Mouse (Mus musculus): ENCODE results near the gene Dolpp1. TPM values are rescaled to one million over a fixed set of nuclear protein-coding genes. Genes with fewer than 3 reads are reported as not detected.

Gene Dolpp1
- total RNA-seq, 1 experiment from 2014 or later: 28.5 TPM

GRCm38 (mm10) chr2:30377721-30378120 is 14.3 kb upstream of the Dolpp1 start:
- DNase-seq: no peak

- no peak for DNase-seq
Measured at GRCm38 (mm10) chr2:30379307-30379706, 12.7 kb upstream of the Dolpp1 start.

- DNase-seq: no peak
Measured at GRCm38 (mm10) chr2:30380564-30381376, 11.3 kb upstream of the Dolpp1 start.

GRCm38 (mm10) chr2:30381377-30381725 is 10.7 kb upstream of the Dolpp1 start:
- no peak for DNase-seq

- no peak for DNase-seq
Measured at GRCm38 (mm10) chr2:30384814-30385213, 7.2 kb upstream of the Dolpp1 start.

GRCm38 (mm10) chr2:30385591-30385990 is 6.5 kb upstream of the Dolpp1 start:
- no peak for DNase-seq

- DNase-seq: no peak
Measured at GRCm38 (mm10) chr2:30386913-30387312, 5.1 kb upstream of the Dolpp1 start.

- no peak for DNase-seq
Measured at GRCm38 (mm10) chr2:30389000-30389399, 3.1 kb upstream of the Dolpp1 start.

- DNase-seq: peak; percentile 76
Measured at GRCm38 (mm10) chr2:30392577-30393369, 719 bp downstream of the Dolpp1 start.

GRCm38 (mm10) chr2:30393370-30393656 is 1.3 kb downstream of the Dolpp1 start:
- no peak for DNase-seq

- DNase-seq: no peak
Measured at GRCm38 (mm10) chr2:30395757-30396156, 3.7 kb downstream of the Dolpp1 start.

GRCm38 (mm10) chr2:30396246-30396645 is 4.2 kb downstream of the Dolpp1 start:
- no peak for DNase-seq

- no peak for DNase-seq
Measured at GRCm38 (mm10) chr2:30397986-30398512, 6.0 kb downstream of the Dolpp1 start.

- DNase-seq: no peak
Measured at GRCm38 (mm10) chr2:30399191-30400171, 7.4 kb downstream of the Dolpp1 start.

- no peak for DNase-seq
Measured at GRCm38 (mm10) chr2:30401581-30401980, 9.5 kb downstream of the Dolpp1 start.

GRCm38 (mm10) chr2:30402351-30402826 is 10.3 kb downstream of the Dolpp1 start:
- no peak for DNase-seq

GRCm38 (mm10) chr2:30402843-30403242 is 10.8 kb downstream of the Dolpp1 start:
- DNase-seq: no peak

GRCm38 (mm10) chr2:30403870-30404269 is 11.8 kb downstream of the Dolpp1 start:
- DNase-seq: no peak

GRCm38 (mm10) chr2:30407221-30407620 is 15.2 kb downstream of the Dolpp1 start:
- DNase-seq: no peak

- no peak for DNase-seq
Measured at GRCm38 (mm10) chr2:30407778-30408177, 15.7 kb downstream of the Dolpp1 start.

GRCm38 (mm10) chr2:30408452-30409100 is 16.5 kb downstream of the Dolpp1 start:
- no peak for DNase-seq
